Mouse (Mus musculus) T-helper 2 cell (primary cell): ENCODE data around the gene Oprl1.

ENCODE experiments used
- in situ Hi-C: fragments of 300-600 bp; cut with MboI, MseI; formaldehyde crosslinking; loops from one replicate; pipeline ENCODE4 v1.15.1; 2025; ENCODE audit warnings: high pct_unique_total_duplicates

Gene Oprl1

DNA sequence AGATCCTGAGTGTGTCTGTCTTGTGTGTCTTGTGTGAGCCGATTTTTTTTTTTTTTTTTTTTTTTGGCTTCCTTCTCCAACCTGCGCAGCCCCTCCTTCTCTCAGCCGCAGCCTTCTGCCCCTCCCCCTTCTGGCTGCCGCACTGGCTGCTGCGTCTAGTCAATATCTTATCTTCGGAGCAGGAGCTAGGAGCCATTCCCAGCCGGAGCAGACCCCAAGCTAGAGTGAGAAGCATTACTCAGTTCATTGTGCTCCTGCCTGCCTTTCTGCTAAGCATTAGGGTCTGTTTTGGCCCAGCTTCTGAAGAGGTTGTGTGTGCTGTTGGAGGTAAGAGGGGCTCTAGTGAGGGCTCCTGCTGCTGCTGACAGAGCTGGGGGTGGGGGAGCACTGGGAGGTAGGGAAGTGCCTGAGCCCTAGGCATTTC lies at the start of gene Oprl1:
Oprl1 (plus strand) TSS at position 114 of the 424 bp plus-strand sequence.
- in situ Hi-C loops: no loop called here

DNA sequence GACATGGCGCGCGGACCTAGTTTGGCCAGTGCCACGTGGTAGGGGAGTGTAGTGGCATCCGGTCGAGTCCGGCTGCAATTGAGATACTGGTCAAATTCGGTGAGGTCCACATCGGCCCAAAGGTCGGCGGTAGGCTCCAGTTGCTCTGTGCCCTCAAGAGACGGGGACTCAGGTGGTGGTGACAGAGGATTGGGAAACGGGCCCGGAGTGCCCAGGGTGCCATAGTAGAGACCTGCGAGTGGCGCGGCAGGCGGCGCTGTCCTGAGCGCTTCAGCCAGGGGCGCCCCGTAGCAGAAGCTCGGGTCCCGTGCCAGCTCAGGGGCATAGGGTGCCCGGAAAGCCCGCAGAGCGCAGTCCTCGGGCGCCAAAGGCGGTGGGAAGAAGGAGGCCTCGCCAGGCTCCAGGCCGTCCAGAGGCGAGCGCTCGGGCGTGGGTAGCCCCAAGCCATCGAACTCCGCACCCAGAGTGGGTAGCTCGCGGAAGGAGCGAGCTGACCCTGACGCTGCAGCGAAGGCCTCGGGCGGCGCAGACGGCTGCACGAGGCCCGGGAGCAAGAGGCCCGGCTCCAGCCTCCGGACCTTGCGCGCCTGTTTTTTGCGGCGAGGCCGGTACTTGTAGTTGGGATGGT lies 44.4 kb upstream of the Oprl1 start:
- in situ Hi-C loops: no loop called here

DNA sequence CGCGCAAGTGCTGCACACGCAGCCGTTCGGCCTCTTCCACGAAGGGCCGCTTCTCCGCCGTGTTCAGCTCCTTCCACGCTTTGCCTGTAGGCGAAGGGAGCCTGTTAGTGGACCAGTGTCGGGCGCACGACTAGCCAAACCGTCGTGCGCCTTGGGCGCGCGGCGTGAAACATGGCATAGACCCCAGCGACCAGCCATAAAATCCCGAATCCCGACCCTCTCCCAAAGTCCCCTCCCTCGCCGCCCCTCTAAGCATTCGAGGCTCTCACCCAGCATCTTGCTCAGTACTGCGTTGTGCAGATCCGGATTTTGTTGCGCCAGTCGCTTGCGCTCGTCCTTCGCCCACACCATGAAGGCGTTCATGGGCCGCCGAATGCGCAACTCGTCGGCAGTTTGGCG lies 43.9 kb upstream of the Oprl1 start:
- in situ Hi-C loops: no loop called here

DNA sequence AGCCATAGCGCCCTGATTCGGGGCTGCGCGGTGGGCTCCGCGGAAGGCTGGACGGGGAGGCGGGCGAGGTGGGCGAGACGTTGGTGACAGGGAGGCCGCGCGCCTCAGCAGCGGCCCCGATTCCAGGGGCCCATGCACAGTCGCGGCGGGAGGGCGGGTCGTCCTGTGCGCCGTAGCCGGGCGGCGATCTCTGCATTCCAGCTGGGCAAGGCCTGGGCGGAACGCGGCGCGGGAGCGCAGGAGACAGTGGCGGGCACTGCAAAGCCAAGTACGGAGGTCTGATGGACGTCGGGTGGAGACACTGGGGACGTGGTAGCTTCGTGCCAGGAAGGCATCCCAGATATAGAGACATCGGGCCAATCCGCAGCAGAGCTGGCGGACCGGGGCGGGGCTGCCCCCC lies 43.5 kb upstream of the Oprl1 start, which contains the start of gene Sox18:
Sox18 (minus strand) TSS at position 315 of the 400 bp plus-strand sequence.
- in situ Hi-C loops: no loop called here

DNA sequence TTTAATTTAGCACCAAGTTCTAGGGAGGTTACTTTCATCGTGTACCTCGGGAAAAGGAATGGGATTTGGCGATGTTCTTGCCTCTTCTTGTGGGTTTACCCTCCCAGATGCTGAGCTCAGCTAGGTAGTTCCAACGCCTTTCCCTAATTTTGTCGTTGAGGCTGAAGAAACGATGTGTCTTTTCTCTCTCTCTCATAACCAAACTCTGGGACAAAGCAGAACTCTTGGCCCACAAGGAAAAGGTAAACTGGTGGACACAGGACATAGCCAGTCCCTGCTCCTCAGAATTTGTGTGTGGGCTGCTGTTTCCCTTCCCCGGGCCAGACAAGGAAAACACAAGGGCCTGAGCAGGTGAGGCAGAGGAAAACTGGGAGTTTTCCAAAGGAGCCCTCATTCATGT lies 42.8 kb upstream of the Oprl1 start:
- in situ Hi-C loops: no loop called here

DNA sequence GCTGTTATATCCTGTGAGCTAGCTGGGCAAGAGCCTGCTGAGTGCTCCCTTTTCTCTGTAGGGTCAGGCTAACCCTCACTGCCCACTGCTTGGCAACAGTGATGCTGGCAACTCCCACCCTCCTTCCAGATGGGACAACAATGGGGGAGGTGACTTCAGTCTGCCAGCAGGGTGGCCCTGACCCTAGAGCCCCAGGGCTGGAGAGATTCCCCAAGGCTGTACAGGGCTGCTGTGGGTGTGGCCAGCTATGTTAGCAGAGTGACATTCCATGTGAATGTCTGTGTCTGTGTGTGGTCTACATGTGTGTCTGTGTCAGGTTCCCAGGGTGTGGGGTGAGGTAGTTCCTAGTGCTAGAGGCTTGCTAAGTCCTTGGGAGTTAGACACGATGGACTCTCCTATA lies 41.3 kb upstream of the Oprl1 start:
- in situ Hi-C loops: no loop called here

DNA sequence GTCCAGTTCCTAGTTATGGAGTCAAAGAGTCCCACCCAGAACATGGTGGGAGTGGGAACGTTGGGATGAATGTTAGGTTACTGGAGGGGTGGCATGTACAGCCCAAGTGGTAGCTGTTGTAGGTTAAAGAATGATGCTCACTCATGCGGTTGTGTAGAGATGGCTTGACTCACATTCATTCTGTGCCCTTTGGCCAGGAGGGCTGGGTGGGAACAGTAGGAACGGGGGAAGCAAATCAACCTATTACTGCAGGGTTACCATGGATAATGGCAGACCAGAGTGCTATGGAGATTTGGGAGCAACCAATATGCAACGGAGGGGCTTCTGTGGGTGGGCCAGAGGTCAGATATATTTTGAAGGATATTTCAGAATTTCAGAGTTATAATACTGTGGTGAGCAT lies 39.9 kb upstream of the Oprl1 start:
- in situ Hi-C loops: loop anchor here (5.0 kb wide), 1 partner anchor 93 kb away; the partner anchor contains the start of gene Uckl1

DNA sequence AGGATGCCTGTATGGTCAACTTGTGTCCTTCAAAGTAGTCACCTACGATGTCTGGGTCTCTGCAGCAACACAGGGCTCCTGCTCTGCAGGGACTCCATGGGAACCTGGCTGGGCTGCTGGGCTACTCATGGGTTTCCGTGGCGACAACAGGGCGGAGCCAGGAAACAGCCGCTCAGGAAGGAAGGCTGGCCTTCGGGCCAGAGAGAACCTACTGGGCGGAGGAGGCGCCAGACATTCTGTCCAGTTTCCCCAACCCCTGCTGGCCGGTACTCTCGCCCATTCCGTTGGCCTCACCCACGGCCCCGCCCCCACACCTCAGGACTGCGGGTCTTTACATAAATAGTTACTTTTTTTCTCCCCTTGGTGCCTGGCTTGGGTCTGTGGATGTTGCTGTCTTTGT lies 39.4 kb upstream of the Oprl1 start:
- in situ Hi-C loops: loop anchor here (5.0 kb wide), 1 partner anchor 93 kb away; the partner anchor contains the start of gene Uckl1

DNA sequence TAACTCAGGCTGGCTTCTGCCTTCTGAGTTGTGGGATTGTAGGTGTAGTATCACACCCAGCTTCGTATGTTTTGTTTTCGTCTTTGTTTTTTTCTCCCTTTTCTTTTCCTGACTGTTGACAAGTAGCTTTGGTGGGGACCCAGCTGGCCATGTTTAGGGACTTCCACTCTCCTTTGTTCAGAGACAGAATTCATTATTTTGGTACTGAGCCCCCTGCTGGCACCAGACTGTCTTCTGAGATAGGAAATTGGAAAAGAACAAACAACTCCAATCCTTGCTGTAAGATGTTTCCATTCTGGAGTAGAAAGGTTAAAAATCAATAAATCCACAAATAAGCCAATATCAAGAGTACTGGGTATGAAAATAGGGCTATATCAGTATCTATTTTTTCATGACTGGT lies 38.4 kb upstream of the Oprl1 start:
- in situ Hi-C loops: loop anchor here (5.0 kb wide), 1 partner anchor 94 kb away; the partner anchor contains the start of gene Uckl1

DNA sequence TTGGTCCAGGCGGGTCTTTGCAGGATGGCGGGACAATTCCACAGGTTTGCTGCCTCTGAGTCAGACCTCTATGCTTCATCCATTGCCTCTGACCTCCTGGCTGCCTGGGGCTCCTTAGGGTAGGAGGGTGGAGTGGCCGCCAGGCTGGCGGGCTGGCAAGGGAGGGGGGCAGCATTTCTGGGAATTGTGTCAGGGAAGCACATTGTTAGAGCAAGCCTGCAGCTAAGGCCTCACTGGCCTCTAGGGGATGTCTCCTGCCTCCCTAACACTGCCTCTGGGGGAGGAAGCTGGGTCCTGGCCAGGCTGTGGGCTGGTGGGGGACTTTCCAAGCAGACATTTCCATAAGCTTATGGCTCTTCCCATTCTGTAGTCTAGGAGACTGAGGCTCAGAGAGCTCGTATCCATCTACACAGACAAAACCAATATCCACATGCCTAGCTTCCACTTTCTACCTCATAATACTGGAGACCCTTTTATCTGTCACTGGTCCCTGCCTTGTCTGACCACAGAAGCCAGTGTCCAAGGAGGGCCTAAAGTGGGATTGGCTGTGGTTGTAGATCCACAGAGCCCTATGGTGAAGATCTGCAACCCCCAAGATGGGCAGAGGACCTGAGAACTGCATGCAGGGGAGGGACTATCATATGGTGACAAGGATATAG lies 37.6 kb upstream of the Oprl1 start:
- in situ Hi-C loops: loop anchor here (5.0 kb wide), 1 partner anchor 95 kb away; the partner anchor contains the start of gene Uckl1

DNA sequence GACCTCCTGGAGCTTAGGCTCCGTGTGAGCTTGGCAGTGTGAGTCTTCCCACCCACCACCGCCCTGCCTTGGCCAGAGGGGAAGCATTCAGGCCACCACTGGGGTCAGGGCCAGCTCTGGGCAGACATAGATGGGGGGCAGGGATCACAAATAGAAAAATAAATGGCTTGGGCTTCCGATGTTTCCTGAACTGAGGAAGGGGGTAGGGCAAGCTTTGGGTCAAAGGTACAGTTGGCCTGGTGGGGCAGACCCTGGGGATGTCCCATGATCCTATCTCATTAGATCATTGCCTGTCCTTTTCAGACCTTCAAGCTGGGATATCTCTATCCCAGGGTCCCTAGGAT lies 37.1 kb upstream of the Oprl1 start:
- in situ Hi-C loops: loop anchor here (5.0 kb wide), 1 partner anchor 95 kb away; the partner anchor contains the start of gene Uckl1

DNA sequence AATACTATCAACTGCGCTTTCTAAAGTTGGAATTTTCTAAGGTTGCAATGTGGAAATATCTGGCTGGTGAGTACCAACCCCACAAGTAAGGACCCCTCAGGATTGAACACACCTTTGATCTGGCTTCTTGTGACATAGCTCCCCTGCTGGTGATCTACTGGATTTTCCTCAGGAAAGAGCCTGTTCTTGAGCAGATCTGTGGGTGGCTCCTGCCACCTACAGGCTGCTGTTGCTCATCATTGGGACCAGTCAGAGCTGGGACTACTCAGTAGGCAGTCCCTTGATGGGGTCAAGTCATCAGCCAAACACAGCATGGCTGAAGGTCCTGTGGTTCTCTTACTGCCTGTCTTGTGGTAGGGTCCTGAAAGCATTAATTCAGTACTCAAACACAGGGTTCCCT lies 36.0 kb upstream of the Oprl1 start:
- in situ Hi-C loops: loop anchor here (5.0 kb wide), 1 partner anchor 96 kb away; the partner anchor contains the start of gene Uckl1

DNA sequence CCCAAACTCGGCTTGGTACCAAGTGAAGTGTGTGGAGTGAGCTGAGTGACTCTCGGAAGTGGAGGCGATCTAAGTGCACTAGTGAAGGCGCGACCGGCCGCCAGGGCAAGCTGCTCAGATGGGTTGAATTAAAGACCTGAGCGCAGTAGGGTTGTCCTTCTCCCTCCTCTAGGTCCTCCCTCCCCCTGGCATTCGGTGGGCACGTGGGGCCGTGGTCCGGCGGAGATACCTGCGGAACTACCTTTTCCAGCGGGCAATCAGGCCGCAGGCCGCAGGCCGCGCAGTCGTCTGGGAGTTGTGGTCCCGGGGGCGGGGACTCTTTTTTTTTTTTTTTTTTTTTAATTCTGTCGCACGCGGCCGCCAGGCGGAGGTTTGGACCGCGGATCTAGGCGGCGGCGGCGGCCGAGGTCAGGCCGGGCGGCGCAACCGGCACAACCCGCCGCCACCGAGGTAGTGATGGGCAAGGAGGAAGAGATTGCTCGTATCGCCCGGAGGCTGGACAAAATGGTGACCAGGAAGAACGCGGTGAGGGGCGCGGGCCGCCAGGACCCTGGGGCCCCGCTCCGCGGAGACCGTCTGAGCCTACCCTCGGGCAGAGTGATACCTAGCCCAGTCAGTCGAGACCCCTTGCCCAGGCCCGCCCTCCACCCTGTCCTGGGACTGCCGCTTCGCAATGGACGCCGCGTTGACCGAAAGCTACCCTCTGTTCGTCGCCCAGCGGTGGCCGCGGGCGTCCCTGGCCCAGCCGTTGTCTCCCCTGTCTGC lies 34.7 kb upstream of the Oprl1 start, which contains the start of gene Tcea2:
Tcea2 (plus strand) TSS at position 360 of the 765 bp plus-strand sequence.
- in situ Hi-C loops: loop anchor here (5.0 kb wide), 1 partner anchor 98 kb away; the partner anchor contains the start of gene Uckl1

DNA sequence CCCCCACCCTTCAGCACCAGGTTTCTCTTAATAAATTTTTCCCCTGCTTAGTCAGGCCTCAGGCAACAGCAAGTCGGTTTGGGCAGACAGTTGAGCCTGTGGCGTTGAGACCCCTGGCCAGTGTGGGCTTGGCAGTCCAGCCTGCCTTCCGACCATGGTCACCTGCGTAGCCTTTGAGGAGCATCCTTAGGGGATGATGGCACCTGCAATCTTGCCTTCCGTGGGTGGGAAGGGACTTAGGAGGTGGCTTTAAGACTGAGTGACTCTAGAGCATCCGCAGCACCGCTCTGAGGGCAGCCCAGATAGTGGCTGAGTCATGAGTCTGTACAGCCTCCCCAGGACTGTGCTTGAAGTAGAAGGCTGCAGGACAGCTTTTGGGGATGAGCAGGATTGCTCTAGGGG lies 34.1 kb upstream of the Oprl1 start:
- in situ Hi-C loops: no loop called here

DNA sequence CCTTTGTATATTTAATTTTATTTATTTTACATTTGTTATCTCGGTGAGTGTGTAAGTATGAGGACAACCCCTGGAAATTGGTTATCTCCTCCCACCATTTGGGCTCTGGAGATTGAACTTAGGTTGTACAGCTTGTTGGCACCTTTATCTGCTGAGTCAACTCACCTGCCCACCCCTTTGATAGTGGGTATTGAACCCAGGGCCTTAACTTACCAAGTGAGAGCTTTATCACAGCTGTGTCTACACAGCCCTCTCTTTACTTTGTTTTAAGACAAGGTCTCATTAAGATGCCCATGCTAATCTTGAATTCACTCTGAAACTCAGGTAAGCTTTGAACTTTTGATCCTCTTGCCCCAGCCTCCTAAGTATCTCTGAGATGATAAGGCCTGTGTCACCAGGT lies 32.8 kb upstream of the Oprl1 start:
- in situ Hi-C loops: no loop called here

DNA sequence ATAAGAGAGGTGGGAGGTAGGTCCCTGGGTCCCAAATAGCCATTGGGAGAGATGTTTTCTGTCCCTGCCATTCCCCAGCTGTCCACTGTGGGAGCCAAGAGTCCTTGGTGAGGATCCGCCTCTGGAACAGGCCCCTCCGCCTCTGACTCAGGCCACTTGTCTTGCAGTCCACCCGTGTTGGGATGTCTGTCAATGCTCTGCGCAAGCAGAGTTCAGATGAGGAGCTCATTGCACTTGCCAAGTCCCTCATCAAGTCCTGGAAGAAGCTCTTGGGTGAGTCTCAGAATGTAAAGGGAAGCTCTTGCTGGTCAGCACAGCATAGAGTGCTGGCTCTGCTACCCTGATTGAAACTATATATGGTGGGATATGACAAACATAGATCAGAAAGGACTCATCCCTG lies 31.4 kb upstream of the Oprl1 start:
- in situ Hi-C loops: no loop called here

DNA sequence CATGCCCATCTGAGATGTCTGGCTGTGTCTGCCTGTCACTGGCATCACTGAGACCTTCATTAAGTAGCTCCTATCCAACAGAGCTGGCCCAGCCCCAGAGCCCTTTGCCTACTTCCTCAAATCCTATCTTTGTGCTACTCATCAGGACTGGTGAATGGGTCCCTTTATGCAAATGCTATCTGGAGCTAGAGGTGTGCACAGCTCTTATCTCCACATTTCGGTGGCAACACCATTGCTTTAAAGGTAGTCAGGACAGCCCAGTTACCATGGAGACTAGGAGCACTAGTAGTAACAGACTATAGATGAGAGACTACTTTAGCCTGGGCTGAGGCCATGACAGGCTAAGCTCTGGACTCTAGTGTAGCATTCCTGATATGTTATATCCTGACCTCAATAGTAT lies 30.1 kb upstream of the Oprl1 start:
- in situ Hi-C loops: no loop called here

DNA sequence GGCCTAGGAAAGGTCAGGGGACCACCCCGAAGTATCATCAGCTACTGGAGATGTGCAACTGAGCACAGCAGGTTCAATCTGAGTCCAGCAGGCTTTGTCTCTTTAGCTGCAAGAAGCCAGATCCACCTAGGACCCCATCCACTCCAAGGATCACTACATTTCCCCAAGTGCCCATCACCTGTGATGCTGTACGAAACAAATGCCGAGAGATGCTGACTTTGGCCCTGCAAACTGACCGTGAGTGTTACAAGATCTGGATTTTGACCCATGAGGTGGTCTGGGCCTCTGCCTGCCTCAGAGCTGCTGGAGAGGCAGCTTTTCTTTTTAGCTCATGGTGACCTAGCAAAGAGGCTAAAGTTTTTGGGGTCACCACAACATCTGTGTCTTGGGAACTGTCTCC lies 29.1 kb upstream of the Oprl1 start:
- in situ Hi-C loops: no loop called here

DNA sequence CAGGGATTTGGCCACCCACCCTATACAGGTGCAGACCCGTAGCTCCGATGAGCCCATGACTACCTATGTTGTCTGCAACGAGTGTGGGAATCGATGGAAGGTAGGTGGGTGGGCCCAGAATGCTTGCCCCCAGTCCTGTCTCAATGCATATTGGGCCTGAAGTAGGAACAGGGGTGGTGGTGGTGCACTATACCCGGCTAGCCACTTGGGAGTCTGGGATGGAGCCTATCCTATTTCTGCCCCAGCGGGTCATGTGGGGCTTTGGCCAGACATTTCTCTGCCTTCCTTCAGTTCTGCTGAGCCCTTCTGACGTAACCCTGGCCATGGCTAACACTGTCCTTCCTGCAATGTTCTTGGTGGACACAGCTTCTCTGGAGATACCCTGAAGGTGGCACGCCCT lies 27.2 kb upstream of the Oprl1 start:
- in situ Hi-C loops: no loop called here

DNA sequence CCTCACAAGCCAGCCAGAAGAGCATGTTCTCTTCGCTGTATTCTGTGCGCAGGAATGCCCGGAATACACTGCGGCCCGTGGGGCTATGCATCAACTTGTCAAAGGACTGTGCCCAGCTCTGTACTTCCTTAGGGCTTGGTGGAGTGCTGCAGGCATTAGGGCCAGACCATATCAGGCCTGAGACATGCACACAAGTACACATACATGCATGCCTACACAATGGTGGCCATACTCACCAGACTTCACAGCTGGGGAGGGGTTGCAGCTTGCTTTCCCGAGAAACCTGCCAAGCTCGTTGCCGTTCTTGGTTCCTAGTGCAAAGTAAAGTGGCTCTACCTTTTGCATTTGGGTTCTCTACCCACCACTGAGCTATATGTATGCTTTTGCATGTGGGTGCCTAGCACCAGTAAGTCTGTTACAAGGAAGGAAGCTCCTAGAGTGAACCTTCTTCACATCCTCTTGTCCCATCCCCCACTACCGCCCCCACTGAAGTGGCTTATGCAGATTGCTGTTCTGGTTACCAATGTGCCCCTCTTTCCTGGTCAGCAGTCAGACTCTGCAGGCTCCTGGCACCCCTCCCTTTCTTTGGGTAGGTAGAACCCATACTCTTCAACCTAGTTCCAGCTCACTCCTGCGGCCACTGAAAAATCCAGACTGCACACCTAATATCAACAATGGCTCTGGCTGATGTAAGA lies 25.2 kb upstream of the Oprl1 start:
- in situ Hi-C loops: loop anchor here (10.0 kb wide), 1 partner anchor 1095 kb away; the partner anchor contains the start of gene Col9a3

DNA sequence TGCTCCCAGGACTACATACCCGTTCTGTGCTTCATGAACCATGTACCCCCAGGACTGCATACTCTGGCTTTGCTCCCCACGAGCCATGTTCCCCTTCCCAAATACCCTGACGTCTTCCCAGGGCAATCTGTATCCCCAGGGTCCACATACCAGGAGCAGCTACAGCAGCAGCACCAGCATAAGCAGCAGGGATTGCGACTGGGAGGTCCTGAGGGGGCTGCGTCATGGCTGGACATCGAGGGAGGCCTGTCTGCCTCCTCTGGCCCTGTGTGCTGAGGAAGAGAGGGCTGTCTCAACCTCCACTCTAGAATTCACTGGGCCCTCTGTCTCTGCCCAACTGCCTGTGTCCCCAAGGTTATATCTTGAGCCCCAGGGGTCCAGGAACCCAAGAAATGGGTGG lies 23.7 kb upstream of the Oprl1 start:
- in situ Hi-C loops: loop anchor here (10.0 kb wide), 1 partner anchor 1096 kb away; the partner anchor contains the start of gene Col9a3
